Mouse (Mus musculus): ENCODE data around the gene Gabbr2. TPM values are rescaled to one million over a fixed set of nuclear protein-coding genes. Genes with fewer than 3 reads are reported as not detected.

Gene Gabbr2
- total RNA-seq (2021) = 100 to 1,000 TPM; 205 to 211 TPM

DNA sequence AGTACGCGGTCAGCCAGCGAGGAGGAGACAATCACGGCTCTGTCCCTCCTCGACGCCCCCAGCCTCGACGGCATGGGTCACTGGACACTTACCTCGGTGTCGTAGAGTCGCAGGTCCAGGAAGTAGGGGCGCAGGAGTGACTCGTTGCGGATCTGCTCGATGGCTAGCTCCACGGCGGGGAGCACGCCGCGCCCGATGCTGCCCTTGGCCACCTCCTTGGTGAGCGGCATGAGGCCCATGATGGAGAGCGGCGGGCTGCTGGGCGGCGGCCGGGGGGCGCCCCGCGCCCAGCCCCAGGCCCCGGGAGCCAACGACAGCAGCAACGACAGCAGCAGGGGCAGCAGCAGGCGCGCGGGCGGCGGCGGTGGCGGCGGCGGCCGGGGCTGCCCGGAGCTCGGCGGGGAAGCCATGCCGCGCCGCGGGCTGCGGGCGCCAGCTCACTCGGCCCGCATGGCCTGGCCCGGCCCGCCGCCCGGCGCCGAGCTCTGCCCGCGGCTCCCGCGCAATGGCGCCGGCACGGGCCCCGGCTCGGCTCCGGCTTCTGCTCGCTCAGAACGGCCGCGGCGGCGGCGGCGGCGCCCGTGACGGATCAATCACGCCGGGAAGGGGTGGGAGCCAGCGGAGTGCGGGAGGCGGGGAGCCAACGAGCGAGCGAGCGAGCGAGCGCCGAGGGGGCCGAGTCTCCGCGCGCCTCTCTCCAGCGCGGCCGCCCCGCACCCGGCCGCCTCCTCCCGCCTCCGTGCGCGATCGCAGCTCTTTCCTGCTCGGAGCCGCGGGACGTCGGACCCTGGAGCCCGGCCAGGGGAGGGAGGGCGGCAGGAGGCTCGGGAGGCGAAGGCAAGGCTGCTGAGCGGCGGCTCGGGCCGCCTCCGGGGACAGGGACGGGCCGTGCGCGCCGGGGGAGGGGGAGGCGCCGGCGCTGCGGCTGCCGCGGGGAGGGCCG lies at the start of gene Gabbr2:
Gene Gabbr2 (minus strand): TSS at position 858 of the 943 bp plus-strand sequence.
- DNase-seq = peak; percentile 78 to 80

DNA sequence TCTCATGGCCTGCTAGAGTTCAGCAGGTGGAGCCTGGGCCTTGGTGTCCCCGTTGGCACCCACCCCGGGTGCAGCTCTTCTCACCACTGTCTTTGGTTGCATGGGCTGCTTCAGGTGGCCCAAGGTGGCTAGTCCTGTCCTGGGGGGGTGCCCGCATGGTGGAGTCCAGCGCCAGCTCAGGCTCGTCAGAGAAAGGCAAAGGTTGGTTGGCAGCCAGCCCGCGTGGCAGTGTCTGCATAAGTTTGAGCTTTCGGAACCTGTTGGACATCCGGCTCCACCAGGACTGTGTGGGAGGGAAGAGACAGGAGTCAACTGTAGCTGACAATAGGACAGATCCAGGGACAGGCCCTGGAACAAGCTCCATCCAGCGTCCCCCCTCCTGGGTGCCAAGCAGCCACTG lies 47.9 kb upstream of the Gabbr2 start:
- DNase-seq = no peak

DNA sequence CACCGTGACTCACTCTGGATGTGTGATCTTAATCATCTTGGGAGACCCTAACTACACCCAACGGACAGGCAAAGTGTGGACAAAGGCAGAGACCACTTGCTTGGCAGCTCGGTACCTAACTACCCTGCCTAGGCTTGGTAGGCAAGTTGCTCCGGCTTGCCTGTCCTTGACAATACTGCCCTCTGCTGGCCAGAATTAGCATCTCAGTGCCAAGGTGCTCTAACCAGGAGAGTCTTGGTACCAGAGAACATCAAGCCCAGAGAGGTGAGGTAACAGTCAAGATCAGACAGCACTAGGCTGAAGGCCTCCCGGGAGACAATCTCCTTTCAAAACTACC lies 45.6 kb upstream of the Gabbr2 start:
- peak; percentile 72 to 75 for DNase-seq

DNA sequence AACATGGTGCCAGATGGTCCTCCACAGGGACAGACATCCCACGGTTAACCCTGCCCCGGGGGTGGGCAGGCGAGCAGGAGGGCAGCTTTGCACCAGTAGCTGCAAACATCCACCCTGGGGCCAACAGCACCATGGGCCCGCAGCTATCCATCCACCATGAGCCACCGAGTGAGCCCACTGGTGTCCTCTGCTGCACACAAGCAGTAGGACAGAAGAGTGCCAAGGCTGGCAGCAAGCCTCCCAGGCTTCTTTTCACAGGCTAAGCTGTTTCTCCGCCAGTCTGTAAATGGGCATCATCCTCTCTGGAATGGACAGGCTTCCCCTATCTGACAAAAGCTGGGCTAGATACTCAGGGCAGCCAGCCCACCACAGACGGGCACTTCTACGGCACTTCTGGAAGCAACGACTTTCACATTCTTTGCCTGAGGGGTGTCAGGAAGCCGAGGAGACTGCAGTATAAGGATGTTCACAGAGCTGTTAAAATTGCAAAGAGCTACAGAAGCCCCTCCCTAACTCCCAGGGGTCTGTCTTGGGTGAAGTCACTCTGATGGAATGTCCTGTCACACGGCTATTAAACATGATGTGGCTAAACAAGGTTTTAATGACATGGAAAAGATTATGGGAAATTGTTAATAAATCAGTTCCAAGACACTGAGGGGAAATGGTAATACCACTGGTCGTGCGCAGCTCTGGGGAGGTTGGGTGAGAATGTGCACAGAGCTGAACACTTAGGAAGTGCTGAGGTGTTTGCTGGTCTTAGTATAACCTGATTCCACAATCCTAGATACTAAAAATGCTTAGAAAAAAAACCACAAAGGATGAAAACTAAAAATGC lies 45.0 kb upstream of the Gabbr2 start:
- DNase-seq = no peak

DNA sequence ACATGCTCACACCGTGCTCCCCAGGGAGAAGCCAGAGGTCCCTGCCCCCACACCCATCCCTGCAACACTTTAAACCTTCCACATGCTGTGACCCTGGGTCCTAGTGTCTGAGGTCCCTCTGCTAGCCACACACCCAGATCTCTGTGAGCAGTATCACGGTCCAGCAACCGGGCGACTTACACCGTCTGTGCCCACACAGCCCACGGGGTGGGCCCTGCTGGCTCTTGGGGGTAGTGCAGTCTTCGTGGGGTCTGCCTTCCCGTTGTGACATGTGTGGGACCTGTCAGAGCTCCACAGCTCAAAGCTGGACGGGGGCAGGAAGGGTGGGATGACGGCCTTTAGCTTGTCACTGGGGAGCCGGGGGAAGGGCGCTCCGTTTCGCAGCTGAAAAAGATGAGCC lies 43.9 kb upstream of the Gabbr2 start:
- DNase-seq = no peak

DNA sequence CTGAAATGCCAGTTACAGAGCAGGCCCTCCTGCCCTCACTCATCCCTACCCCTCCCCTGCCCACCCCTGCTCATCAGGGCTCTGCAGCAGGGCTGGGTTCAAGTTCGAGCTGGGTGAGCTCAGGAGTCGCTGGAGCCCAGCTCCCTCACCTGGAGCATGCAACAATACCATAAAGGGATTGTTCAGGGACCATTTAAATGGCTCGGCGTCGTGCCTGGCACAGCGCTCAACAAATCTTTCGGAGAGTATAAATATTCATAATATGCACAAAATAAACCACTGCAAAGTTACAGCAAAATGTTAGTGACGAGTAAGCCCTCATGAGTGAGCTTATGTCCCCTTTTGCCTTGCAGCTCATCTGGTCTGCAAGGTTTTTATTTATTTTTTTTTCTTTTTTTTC lies 40.5 kb upstream of the Gabbr2 start:
- no peak for DNase-seq

DNA sequence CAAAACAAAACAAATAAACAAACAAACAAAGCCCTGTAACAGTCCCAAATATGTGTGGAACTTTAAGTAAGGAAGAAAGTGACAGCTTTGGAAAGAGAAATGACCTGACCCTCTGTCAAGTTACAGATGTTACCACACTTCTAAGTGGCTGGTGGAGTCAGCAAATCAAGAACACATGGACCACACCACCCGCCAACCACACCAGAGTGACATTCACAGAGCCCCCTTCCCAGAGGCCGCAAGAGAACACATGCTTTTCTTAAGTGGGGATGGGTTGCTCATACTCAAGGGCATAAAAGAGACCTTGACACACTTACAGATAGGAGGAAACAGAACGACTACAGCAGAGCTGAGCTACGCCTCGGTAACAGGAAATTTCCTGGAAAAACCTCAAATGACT lies 37.1 kb upstream of the Gabbr2 start:
- no peak for DNase-seq

DNA sequence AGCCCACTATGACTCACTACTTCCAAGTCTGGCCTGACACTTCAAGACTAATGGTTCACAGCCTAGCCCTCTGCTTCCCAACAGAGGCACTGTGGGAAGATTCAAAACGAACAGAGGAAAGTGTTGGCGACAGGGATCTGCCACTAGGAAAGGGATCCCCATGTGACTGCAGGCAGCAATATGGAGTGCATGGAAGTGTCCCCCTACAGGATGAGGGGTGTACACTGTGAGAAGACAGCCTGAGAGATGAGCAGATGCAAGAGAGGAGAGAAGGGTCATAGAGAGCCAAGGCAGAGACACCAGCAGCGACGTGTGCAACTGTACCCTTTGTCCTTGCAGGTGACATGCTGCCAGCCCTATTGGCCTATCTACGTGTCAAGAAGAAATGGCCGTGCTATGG lies 32.3 kb upstream of the Gabbr2 start:
- no peak for DNase-seq

DNA sequence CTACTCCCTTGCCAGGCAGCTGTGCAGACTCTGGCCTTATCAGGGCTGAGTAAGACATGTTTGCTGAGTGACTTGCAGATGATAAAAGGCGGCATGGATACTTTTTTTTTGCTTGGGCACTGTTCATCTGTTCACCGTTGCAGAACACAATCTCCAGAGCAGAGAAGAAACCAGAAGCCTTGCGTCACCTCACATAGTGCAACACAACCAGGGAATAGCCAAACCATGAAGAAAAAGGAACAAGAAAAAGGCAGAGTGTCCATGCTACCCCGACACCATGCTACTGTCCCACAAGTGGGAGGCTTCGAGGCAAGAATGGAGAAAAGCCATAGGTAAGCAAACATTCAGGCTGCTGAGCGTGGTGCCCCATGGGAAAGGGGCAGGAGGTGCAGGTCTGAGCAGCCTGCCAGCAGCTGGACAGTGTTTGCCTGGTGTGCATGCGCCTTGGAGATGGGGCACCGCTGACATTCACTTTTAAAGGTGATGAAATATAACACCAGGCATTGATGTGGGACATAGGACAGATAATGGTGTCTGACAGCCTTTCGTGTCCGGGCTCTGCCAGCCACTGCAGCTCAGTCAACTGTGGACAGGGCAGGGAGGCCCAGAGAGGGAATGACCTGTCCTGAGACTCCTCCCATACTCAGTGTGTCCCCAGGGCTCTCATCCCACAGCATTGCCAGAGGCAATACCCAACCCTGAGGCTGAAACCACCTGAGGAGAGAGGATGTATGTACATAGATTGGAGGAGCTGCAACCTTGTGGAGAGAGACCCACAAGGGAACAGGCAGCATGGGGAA lies 31.3 kb upstream of the Gabbr2 start:
- no peak for DNase-seq

DNA sequence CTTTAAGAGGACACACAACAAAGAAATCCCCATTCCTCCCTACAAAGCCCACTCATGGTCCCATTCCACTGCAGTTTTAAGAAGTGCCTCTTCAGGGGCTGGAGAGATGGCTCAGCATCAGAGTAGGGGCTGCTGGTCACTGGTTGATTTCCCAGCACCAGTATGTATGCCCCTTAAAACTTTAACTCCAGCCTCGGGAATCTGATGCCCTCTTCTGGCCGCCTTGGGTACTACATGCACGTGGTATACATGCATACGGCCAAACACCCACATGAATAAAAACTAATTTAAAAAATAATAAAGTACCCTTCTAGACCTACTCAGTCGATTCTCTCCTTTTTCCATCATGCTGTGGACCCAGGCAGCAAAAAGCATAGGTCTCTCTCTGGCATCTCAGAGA lies 28.9 kb upstream of the Gabbr2 start:
- peak in 1 of 2 experiments; percentile 60 for DNase-seq

DNA sequence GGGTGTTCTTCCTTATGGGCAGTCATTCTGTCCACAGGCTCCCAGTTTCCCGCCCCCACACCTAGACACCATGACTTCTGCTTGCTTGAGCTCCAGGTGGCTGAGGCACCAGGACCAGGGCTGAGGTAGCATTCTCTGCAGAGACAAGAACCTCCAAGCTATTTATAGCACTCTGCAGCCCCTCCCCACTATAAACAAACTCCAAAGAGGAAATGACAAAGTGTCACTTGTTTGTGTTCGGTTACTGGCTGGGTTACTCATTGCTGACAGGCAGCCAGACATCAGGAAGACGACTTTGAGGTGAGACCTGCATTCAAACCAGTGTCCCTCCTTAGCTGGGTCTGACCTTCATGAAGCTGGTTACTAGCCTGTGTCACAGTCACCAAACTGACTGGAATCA lies 23.5 kb upstream of the Gabbr2 start:
- no peak for DNase-seq

DNA sequence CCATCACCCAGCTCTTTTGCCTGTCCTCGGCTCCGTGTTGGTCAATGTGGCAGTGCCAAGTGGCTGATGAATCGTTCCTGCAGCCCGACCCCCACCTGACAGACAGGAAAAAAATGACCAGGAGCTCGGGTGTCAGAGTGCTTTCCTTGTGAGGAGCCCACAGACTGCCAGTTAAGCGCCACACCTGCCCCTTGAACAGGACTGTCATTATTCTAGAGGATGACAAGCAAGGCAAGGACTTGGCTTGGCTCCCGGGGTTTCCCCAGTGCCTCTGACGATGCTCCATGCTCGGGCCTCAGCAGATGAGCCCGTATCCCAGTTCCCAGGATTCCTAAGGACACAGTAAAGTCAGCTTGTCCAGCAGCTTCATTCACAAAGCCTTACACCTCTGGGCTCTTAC lies 20.8 kb upstream of the Gabbr2 start:
- DNase-seq = peak in 1 of 2 experiments; percentile 19

DNA sequence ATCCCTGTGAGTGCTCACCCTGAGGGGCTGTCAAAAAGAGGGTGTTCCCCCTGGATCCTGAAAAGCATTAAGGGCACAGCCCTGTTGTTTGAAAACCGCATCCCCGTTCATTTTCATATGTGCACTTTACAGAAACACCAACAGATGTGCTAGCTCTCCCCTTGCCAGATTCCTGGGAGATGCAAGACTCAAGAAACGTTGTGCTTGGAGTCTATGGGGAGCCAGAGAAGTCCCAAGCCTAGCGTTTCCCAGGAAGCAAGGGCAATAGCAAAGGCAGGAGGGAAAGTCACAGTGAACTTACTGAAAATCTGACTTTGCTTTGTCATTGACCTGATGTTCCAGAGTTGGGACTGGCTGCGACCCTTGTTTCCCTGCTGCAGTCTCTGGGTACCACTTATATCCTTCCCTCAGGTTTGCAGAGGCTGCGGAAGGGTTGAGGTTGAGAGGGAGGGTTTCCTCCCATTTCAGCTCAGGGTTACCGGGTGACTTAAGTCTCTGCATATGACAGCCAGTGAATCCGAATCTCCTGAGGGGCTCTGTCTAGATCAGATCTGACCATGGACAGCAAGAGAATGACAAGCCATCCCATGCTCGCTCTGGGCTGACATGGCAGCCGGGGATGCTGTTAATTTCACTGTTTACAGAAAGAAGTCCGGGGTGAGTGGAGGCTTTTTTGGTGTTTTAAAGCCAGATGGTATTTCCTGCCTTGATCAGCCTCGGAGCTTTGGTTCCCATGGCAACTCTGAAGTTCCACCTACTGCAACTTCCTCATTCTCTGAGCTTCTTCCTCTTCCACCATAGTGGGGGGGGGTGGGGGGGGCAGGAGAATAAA lies 18.9 kb upstream of the Gabbr2 start:
- peak; percentile 38 to 42 for DNase-seq

DNA sequence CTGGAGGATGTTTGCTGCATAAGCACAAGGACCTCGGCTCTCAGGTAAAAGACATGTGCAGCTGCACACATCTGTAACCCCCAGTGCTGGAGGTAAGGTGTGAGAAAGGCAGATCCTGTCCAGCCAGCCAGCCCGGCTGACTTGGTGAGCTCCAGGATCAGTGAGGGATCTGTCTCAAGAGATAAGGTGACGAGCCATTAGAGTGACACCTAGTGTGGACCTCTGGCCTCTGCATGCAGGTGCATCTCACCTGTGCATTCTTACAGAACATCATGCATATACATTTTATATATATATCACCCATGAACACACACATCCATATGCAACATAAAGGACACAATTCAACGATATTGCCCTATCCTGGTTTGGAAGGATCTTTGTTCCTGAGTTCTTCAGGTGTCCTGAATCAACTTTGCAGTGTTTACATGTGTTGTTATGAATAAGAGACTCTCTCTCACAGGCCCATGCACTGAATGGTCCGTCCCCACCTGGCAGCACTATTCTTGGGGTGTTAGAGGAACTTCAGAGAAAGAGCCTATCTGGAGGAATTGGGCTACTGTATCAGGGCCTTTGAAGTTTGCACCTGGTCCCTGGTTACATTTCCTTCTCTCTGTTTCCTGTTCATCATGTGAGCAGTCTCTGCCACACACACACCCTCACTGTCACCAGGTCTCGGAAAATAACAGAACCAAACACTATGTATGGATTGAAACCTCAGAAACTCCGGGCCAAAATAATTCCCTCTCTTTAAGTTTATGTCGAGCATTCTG lies 9.1 kb upstream of the Gabbr2 start:
- DNase-seq = no peak

DNA sequence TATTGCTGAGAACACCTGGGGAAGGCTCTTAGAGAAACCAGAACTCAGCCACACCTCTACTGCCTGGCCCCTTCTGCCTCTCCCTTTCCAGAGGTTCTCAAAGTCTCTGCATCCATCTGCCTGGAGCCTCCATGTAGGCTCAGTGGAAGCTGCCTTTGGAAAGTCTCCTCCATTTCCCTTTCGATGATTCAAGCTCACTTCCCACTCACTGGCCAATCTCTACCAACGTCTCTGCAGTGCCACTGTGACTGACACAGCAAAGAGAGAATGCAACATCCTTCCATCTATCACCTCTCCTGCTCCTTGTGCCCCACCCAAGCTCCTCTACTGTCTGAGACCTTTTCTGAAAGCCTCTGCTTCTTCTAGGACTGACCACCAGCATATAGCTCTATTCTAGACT lies 6.3 kb upstream of the Gabbr2 start:
- DNase-seq = no peak

DNA sequence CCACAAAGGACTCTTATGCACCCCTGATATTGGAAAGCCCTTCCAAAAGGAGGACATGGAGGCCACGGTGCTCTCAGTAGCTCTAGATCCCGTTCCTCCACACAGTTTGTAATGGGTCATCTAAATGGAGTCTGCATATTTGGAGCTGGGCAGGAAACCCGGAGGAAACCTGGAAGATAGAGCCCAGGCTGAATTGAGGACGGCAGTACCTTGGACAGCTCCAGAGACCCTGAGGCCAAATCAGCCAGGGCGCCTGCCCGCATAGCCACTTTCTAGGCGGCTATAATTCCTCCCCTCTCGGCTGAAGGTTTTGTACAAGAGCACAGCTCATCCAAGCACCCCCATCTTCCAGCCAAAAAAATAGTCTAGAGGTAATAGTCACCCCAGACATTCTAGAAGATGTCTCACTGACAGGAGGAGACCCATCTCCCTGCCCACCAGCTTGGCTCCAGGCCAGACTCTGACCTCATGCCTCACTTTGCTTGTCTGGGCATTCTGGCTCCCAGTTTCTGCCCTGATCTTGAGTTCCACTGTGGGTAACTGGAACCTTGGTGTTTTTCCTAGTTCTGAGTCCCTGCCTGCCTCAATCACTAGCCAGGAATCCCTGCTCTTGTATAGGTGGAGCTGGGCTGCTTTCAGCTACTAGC lies 1.3 kb upstream of the Gabbr2 start:
- DNase-seq = no peak

DNA sequence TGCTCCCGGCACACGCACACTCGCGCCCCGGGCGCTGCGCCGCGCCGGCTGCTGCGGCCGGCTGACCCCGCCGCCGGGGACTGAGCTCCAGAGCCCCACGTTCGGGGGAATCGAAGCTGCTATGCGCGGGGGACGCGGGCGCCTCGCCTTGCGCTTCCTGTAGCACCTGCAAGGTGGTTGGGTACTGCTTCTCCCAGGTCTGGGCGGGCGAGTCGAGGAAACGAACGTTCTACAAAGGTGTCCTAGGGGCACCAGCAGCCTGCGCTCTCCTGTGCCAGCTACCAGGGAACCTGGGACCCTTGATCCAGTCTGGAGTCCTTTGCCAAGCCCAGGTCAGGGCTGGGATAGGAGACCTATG lies 265 bp upstream of the Gabbr2 start:
- DNase-seq = no peak

DNA sequence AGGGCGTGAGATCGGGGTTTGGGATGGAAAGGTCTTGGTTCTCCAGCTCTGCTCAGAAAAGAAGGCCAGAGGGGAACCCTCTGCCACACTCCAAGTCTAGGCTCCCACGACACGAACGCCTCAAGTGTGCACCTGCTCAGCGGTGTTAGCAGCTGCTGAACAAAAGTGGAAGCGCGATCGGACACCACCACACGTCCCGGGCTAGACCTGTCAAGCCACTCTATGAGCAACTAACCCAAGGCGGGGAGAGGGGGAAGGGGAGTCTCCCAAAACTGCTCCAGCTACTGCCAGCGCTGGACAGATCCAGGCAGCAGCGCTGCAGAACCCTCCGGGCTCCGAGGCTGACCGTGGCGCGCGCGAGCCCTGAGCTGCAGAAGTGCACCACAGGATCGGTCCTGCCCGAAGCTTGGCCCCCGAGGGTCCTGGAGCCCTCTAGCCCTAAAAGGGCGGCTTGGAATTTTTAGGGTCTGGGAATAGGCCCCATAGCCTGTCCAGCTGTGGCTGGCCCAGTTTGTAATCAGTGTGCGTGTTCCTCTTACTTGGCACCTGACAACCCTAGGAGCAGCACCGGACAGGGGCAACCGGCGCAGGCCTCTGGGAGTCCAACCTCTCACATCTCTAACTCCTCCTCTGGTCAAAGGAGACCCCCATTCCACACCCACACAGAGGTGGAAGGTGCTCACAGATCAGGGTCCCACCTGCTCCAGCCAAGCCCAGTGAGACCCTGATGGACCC lies 1.2 kb downstream of the Gabbr2 start:
- DNase-seq = peak; percentile 55

DNA sequence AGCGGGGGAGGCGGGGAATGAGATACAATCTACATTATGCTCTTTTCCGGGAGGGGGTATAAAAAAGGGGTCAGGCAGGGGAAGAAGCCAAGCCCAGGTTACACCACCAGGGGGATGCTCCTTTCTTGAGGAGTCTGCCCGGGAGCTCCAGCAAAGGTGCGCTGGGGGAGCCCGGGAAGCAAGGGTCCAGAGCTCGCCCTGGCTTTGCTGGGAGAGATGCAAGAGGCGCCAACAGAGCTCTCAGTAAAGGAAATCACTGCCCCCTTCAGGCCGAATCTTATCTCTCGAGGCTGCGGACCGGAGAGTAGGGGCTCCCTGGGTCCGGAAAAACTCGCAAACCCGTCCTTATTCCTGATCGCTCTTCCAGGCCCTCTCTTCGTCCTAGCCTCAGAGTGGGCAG lies 1.8 kb downstream of the Gabbr2 start:
- peak; percentile 74 to 78 for DNase-seq

DNA sequence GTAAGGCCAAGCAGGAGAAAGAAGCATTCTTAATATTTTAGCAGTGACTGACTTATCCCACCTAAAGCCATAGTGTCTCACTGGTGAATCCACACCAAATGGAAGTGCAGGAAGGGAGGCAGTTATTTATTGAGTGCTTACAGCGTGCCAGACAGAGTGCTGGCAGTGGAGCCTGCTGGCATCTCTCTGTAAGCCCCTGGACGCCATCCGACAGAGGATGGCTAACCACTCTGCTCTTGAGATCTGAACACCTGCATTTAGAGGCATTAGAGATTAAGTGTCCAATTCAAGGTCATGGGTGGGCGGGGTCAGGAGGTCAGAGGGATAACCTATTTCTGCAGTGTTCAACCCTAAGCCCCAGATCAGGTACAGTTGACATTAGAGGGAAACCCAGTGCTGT lies 2.8 kb downstream of the Gabbr2 start:
- DNase-seq = no peak

Measured in layer of hippocampus, postnatal 36 days (tissue).